In the genomic region with DNA sequence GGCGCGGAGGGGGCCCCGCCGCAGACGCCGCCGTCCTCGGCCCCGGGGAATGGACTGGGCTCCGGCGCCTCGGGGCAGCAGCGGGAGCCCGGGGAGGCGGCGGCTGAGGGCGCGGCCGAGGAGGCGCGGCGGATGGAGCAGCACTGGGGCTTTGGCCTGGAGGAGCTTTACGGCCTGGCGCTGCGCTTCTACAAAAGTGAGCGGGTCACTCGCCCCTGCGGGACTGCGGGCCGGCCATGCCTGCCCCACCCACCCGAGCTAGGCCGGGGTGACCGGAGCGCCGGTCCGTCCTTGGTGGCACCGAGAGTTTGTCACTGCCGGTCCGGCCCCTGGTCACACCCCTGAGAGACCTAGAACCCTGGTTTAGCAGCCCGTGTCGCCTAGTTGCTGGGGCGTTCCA, we compare ENCODE assay signal across 9 mouse cellular contexts. TPM values are rescaled to one million over a fixed set of nuclear protein-coding genes. Genes with fewer than 3 reads are reported as not detected.
DNase-seq lines count a peak whose midpoint lies in the region; ATAC-seq and TF ChIP-seq lines count a peak whose summit lies in the region.
"Had no signal": no experiment of that assay in that cellular context is flagged by ENCODE, and none has a peak within 500 bp of the region (broad histone marks: within the 10 kb centered on the region; RNA-seq: fewer than 3 reads in every experiment).

No protein-coding gene starts in this region.

- H3K27ac ChIP-seq in thymus, adult 2 months (ENCODE audit: control insufficient read depth, insufficient read depth, low read length) = no peak overlapping the region

- under 1% methylated on average over 42 of the region's 42 CpGs for WGBS in thymus, adult 2 months

- H3K4me1 ChIP-seq in thymus, adult 2 months (replicated peaks; ENCODE audit: control insufficient read depth, insufficient read depth, low read length) = peaks cover 28% of the 10 kb centered on the region

- ATAC-seq in megakaryocyte progenitor cell, adult 5-6 weeks (replicated peaks; ENCODE audit: poor library complexity) = peak; percentile 14; the same call in 1 of the 2 replicates

- no peak for TF ChIP-seq POLR2A in thymus, adult 2 months (IDR thresholded peaks at IDR 0.05; ENCODE audit: control insufficient read depth, extremely low read depth, insufficient read depth, low read length, poor library complexity)

- H3K36me3 ChIP-seq in thymus, adult 2 months (ENCODE audit: control insufficient read depth, insufficient read depth, low read length) = no peaks in the 10 kb centered on the region

- TF ChIP-seq CTCF in thymus, adult 2 months (IDR thresholded peaks at IDR 0.05; ENCODE audit: borderline replicate concordance, control insufficient read depth, extremely low read depth, insufficient read depth, low read length, poor library complexity) = no peak

- peak; percentile 57 for DNase-seq in adrenal gland, postnatal 25 days
- no peak for DNase-seq in adrenal gland, postnatal 4 days (ENCODE audit: low spot score in 2 of 2)
- DNase-seq in thymus, adult 2 months = no peak
- DNase-seq in thymus, postnatal 25 days = no peak
- DNase-seq in kidney, postnatal 10 days = peak; percentile 62
- DNase-seq in urinary bladder, adult 2 months (ENCODE audit: low spot score) = no peak
- DNase-seq in embryo, embryonic 11 days = no peak

- H3K4me3 ChIP-seq in thymus, adult 2 months (ENCODE audit: control insufficient read depth, insufficient read depth, low read length) = peak overlapping the region; percentile 76

- no peaks in the 10 kb centered on the region for H3K27me3 ChIP-seq in thymus, adult 2 months (ENCODE audit: control insufficient read depth, insufficient read depth, low read length)

RNA-seq across cellular contexts. Expression of a gene that starts 0.3 kb away (rescaled TPM):
- 45.5 and 48.8 TPM in 2 replicates for total RNA-seq in adrenal gland, postnatal 25 days (2021)
- total RNA-seq in adrenal gland, postnatal 4 days (2021) = 10 to 100 TPM; 42.6 to 46.5 TPM
- 14.8 and 16.7 TPM in 2 replicates for polyA plus RNA-seq in thymus, adult 2 months (2012; rRNA removed)
- 23.9 and 27.3 TPM in 2 replicates for total RNA-seq in megakaryocyte progenitor cell, adult 5-6 weeks (2015)
- 43.0 and 46.5 TPM in 2 replicates for total RNA-seq in megakaryocyte progenitor cell, adult 5-6 weeks (2017)
- polyA plus RNA-seq in urinary bladder, adult 2 months (2012; rRNA removed) = 35.4 and 36.5 TPM in 2 replicates

RNA-seq across cellular contexts. Expression of a gene that starts 29.3 kb away (rescaled TPM):
- not detected in 2 replicates for total RNA-seq in adrenal gland, postnatal 25 days (2021)
- under 1 TPM in 1 of 2 experiments, not detected in 1; 0.17 TPM for total RNA-seq in adrenal gland, postnatal 4 days (2021)
- 0.13 and 0.52 TPM in 2 replicates for polyA plus RNA-seq in thymus, adult 2 months (2012; rRNA removed)
- total RNA-seq in megakaryocyte progenitor cell, adult 5-6 weeks (2015) = not detected in 2 replicates
- total RNA-seq in megakaryocyte progenitor cell, adult 5-6 weeks (2017) = not detected in 2 replicates
- polyA plus RNA-seq in urinary bladder, adult 2 months (2012; rRNA removed) = not detected in 2 replicates
- total RNA-seq: gastrocnemius, postnatal 4 days had no signal

Comparison
In these comparisons a context has a peak if more than half of its experiments do, and no peak if none do; other contexts are left out.
1. DNase-seq: peak in adrenal gland, postnatal 25 days (single experiment) and kidney, postnatal 10 days (single experiment); none in adrenal gland, postnatal 4 days (0 of 2), thymus, adult 2 months (single experiment), thymus, postnatal 25 days (single experiment), urinary bladder, adult 2 months (single experiment) and embryo, embryonic 11 days (single experiment).